Comparison of ENCODE assay signal across 19 mouse cellular contexts in genomic region chr13:63038871-63039270, GRCm38 (mm10).
DNase-seq lines count a peak whose midpoint lies in the region; ATAC-seq and TF ChIP-seq lines count a peak whose summit lies in the region.
"Had no signal": no experiment of that assay in that cellular context is flagged by ENCODE, and none has a peak within 500 bp of the region (broad histone marks: within the 10 kb centered on the region; RNA-seq: fewer than 3 reads in every experiment).

No protein-coding gene starts in this region.

- no peak overlapping the region for H3K4me2 ChIP-seq in kidney, embryonic 15.5 days
- no peak overlapping the region for H3K4me2 ChIP-seq in lung, embryonic 14.5 days
- H3K4me2 ChIP-seq in midbrain, embryonic 15.5 days: no peak overlapping the region
- H3K4me2 ChIP-seq in midbrain, embryonic 11.5 days: no peak overlapping the region
- H3K4me2 ChIP-seq: embryonic facial prominence, embryonic 15.5 days; heart, embryonic 12.5 days; hindbrain, embryonic 14.5 days had no signal

- no peaks in the 10 kb centered on the region for H3K27me3 ChIP-seq in kidney, embryonic 15.5 days
- no peaks in the 10 kb centered on the region for H3K27me3 ChIP-seq in lung, embryonic 14.5 days (ENCODE audit: insufficient read depth, low read length)
- H3K27me3 ChIP-seq in midbrain, embryonic 15.5 days (replicated peaks): no peaks in the 10 kb centered on the region
- no peaks in the 10 kb centered on the region for H3K27me3 ChIP-seq in midbrain, embryonic 11.5 days (ENCODE audit: control insufficient read depth, insufficient read depth, low read length)
- H3K27me3 ChIP-seq: embryonic facial prominence, embryonic 15.5 days; heart, embryonic 12.5 days had no signal

- H3K9me3 ChIP-seq in kidney, embryonic 15.5 days (replicated peaks): no peaks in the 10 kb centered on the region
- no peaks in the 10 kb centered on the region for H3K9me3 ChIP-seq in lung, embryonic 14.5 days (ENCODE audit: low read depth, low read length)
- no peaks in the 10 kb centered on the region for H3K9me3 ChIP-seq in midbrain, embryonic 15.5 days
- H3K9me3 ChIP-seq in midbrain, embryonic 11.5 days (ENCODE audit: control insufficient read depth, low read length): no peaks in the 10 kb centered on the region
- H3K9me3 ChIP-seq: embryonic facial prominence, embryonic 15.5 days; forebrain, embryonic 10.5 days; heart, embryonic 12.5 days; hindbrain, embryonic 10.5 days had no signal

- H3K36me3 ChIP-seq in kidney, embryonic 15.5 days: no peaks in the 10 kb centered on the region
- H3K36me3 ChIP-seq in lung, embryonic 14.5 days (ENCODE audit: insufficient read depth): no peaks in the 10 kb centered on the region
- no peaks in the 10 kb centered on the region for H3K36me3 ChIP-seq in midbrain, embryonic 15.5 days (replicated peaks)
- H3K36me3 ChIP-seq in midbrain, embryonic 11.5 days (ENCODE audit: control insufficient read depth, insufficient read depth, low read length): no peaks in the 10 kb centered on the region
- H3K36me3 ChIP-seq: embryonic facial prominence, embryonic 15.5 days; forebrain, embryonic 10.5 days; heart, embryonic 12.5 days; hindbrain, embryonic 10.5 days had no signal

- WGBS in kidney, embryonic 15.5 days: 39% methylated on average over 1 of the region's 1 CpGs
- WGBS in lung, embryonic 14.5 days: 25% methylated on average over 1 of the region's 1 CpGs
- WGBS in midbrain, embryonic 15.5 days: 63% methylated on average over 1 of the region's 1 CpGs
- WGBS in midbrain, embryonic 11.5 days: 81% methylated on average over 1 of the region's 1 CpGs

- DNase-seq in kidney, postnatal 4 days: no peak
- DNase-seq in lung, embryonic 14.5 days: peak; percentile 68
- DNase-seq in lung, postnatal 4 days: no peak
- DNase-seq in midbrain, embryonic 11.5 days (ENCODE audit: low spot score, missing footprints): no peak
- DNase-seq: adrenal gland, adult 2 months; adrenal gland, postnatal 25 days; cerebellum, adult 18-20 months; cerebellum, adult 9-11 months; cerebellum, postnatal 36 days; heart, adult 2 months had no signal

- H3K4me3 ChIP-seq in kidney, embryonic 15.5 days (replicated peaks): no peak overlapping the region
- no peak overlapping the region for H3K4me3 ChIP-seq in lung, embryonic 14.5 days (ENCODE audit: low read depth, low read length)
- H3K4me3 ChIP-seq in midbrain, embryonic 15.5 days: no peak overlapping the region
- no peak overlapping the region for H3K4me3 ChIP-seq in midbrain, embryonic 11.5 days (ENCODE audit: low read depth, low read length)
- H3K4me3 ChIP-seq: embryonic facial prominence, embryonic 15.5 days; erythroblast, embryonic 14.5 days; forebrain, embryonic 10.5 days; heart, adult 2 months; heart, embryonic 12.5 days; hindbrain, embryonic 10.5 days had no signal

- peaks cover 13% of the 10 kb centered on the region for H3K4me1 ChIP-seq in kidney, embryonic 15.5 days
- H3K4me1 ChIP-seq in lung, embryonic 14.5 days (ENCODE audit: insufficient read depth): peaks cover 17% of the 10 kb centered on the region
- H3K4me1 ChIP-seq in midbrain, embryonic 15.5 days: peaks cover 5% of the 10 kb centered on the region; the same call in 1 of the 2 replicates
- no peaks in the 10 kb centered on the region for H3K4me1 ChIP-seq in midbrain, embryonic 11.5 days (ENCODE audit: control insufficient read depth, insufficient read depth, low read length)
- H3K4me1 ChIP-seq: forebrain, embryonic 10.5 days; hindbrain, embryonic 10.5 days had no signal

- H3K9ac ChIP-seq in kidney, embryonic 15.5 days: no peak overlapping the region
- H3K9ac ChIP-seq in lung, embryonic 14.5 days: no peak overlapping the region
- H3K9ac ChIP-seq in midbrain, embryonic 15.5 days: no peak overlapping the region
- no peak overlapping the region for H3K9ac ChIP-seq in midbrain, embryonic 11.5 days (ENCODE audit: low read length)
- H3K9ac ChIP-seq: embryonic facial prominence, embryonic 15.5 days; heart, embryonic 12.5 days; hindbrain, embryonic 14.5 days had no signal

- TF ChIP-seq CTCF in lung, embryonic 14.5 days (IDR thresholded peaks at IDR 0.05; ENCODE audit: low read depth): no peak

- peak overlapping the region; percentile 75 for H3K27ac ChIP-seq in kidney, embryonic 15.5 days
- peak overlapping the region; percentile 92 for H3K27ac ChIP-seq in lung, embryonic 14.5 days (ENCODE audit: low read depth)
- no peak overlapping the region for H3K27ac ChIP-seq in midbrain, embryonic 15.5 days
- H3K27ac ChIP-seq in midbrain, embryonic 11.5 days (ENCODE audit: low read depth, low read length): no peak overlapping the region
- H3K27ac ChIP-seq: embryonic facial prominence, embryonic 15.5 days; forebrain, embryonic 10.5 days; hindbrain, embryonic 10.5 days; hindbrain, embryonic 14.5 days had no signal

- ATAC-seq in kidney, embryonic 15.5 days (replicated peaks; ENCODE audit: low FRiP score): 0 out of 2 replicates have a peak, but pooled peaks have one; percentile 56
- ATAC-seq in lung, embryonic 14.5 days (ENCODE audit: insufficient read depth): peak; percentile 87
- ATAC-seq in midbrain, embryonic 15.5 days (replicated peaks): 0 out of 2 replicates have a peak, but pooled peaks have one; percentile 52
- no peak for ATAC-seq in midbrain, embryonic 11.5 days (ENCODE audit: low FRiP score)
- ATAC-seq: forebrain, embryonic 14.5 days had no signal

Comparison
In these comparisons a context has a peak if more than half of its experiments do, and no peak if none do; other contexts are left out.
1. H3K27ac ChIP-seq: peak in kidney, embryonic 15.5 days (single experiment) and lung, embryonic 14.5 days (single experiment); none in midbrain, embryonic 15.5 days (single experiment) and midbrain, embryonic 11.5 days (single experiment).